Mouse (Mus musculus) bone marrow macrophage, adult 2 months (primary cell): ENCODE data around the gene Cttnbp2nl.

ENCODE experiments used
- CTCF ChIP-seq: IDR thresholded peaks from 2 replicates; pipeline ENCODE4 v1.5.1; 2012; ENCODE audit warnings: low read depth, mild to moderate bottlenecking, low read length, moderate library complexity
- POLR2A ChIP-seq: IDR thresholded peaks from 2 replicates; pipeline ENCODE4 v1.6.1; 2012; ENCODE audit warnings: mild to moderate bottlenecking, low read depth, low read length, borderline replicate concordance

DNA sequence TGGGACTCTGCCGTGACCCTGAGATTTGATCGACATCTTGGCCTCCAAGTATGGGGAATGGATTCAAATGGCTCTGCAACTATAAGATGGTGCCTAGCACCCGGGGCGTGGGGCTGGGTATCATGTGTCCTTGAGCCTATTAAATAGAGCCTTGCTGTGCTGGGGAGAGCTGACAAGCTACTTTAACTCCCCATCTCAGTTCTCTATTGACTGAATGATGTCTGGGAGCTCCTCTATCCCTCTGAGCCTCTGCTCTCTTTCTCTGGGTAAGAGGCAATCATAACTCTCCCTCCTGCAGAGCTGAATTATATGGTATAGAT, 47.3 kb upstream of the Cttnbp2nl start:
- no peak for TF ChIP-seq CTCF
- no peak for TF ChIP-seq POLR2A
